Mouse (Mus musculus): Measurements from ENCODE around the gene Ccr5.

GRCm38 (mm10) chr9:124100357-124100756 lies 21.0 kb upstream of the Ccr5 start:
- no peak for TF ChIP-seq EP300 (IDR thresholded peaks at IDR 0.05; ENCODE audit: low read depth)
- TF ChIP-seq CTCF (IDR thresholded peaks at IDR 0.05; ENCODE audit: low read depth) = no peak

Measured in liver, embryonic 14.5 days (tissue).